Comparison of ENCODE assay signal across 8 mouse cellular contexts in genomic region chr2:91944170-91944950, GRCm38 (mm10). TPM values are rescaled to one million over a fixed set of nuclear protein-coding genes. Genes with fewer than 3 reads are reported as not detected.
DNase-seq lines count a peak whose midpoint lies in the region; ATAC-seq and TF ChIP-seq lines count a peak whose summit lies in the region.

No protein-coding gene starts in this region.

- peaks cover 76% of the 10 kb centered on the region for H3K4me1 ChIP-seq in G1E (ENCODE audit: insufficient read depth, low read depth, low read length)
- peaks cover 48% of the 10 kb centered on the region for H3K4me1 ChIP-seq in forebrain, embryonic 13.5 days

- TF ChIP-seq CTCF in G1E (IDR thresholded peaks at IDR 0.05; ENCODE audit: low read depth, low read length) = peak; percentile 96

- peaks cover 100% of the 10 kb centered on the region for H3K36me3 ChIP-seq in G1E (replicated peaks)
- peaks cover 23% of the 10 kb centered on the region; the same call in 1 of the 2 replicates for H3K36me3 ChIP-seq in forebrain, embryonic 13.5 days (ENCODE audit: poor library complexity, severe bottlenecking)

- WGBS in forebrain, embryonic 13.5 days = 48% methylated on average over 13 of the region's 13 CpGs

- H3K4me3 ChIP-seq in G1E (ENCODE audit: low read depth, low read length) = peak overlapping the region; percentile 67; the same call in 1 of the 2 replicates
- no peak overlapping the region for H3K4me3 ChIP-seq in forebrain, embryonic 13.5 days

- peak; percentile 74 for DNase-seq in G1E (ENCODE audit: low spot score)
- DNase-seq in cerebellum, adult 11 months = peak; percentile 82
- peak; percentile 88 for DNase-seq in heart, postnatal 4 days
- peak; percentile 79 to 84 for DNase-seq in layer of hippocampus, postnatal 14 days (ENCODE audit: low spot score in 2 of 2)
- peak; percentile 78 for DNase-seq in lung, postnatal 25 days (ENCODE audit: low spot score)
- peak; percentile 76 for DNase-seq in ovary, postnatal 36 days (ENCODE audit: low spot score)
- DNase-seq in thymus, postnatal 4 days = peak; percentile 94

- H3K4me2 ChIP-seq in forebrain, embryonic 13.5 days = no peak overlapping the region

- ATAC-seq in G1E (ENCODE audit: extremely low read depth, insufficient number of reproducible peaks, low FRiP score, poor library complexity, severe bottlenecking) = peak; percentile 31
- ATAC-seq in forebrain, embryonic 13.5 days = peak; percentile 77

- H3K27ac ChIP-seq in forebrain, embryonic 13.5 days = no peak overlapping the region

- no peak overlapping the region for H3K9ac ChIP-seq in forebrain, embryonic 13.5 days

- H3K9me3 ChIP-seq in G1E (replicated peaks) = no peaks in the 10 kb centered on the region
- H3K9me3 ChIP-seq in forebrain, embryonic 13.5 days (replicated peaks) = no peaks in the 10 kb centered on the region

- no peaks in the 10 kb centered on the region for H3K27me3 ChIP-seq in G1E (ENCODE audit: insufficient read depth, low read length)
- H3K27me3 ChIP-seq in forebrain, embryonic 13.5 days = no peaks in the 10 kb centered on the region

RNA-seq across cellular contexts. Expression of gene Gm9821, which starts 1.1 kb away (rescaled TPM):
- total RNA-seq in G1E (2014; fragmentation: Nextera tagmentation) (not detected in 2 replicates), G1E (2017) (1.6 and 1.8 TPM in 2 replicates)
- polyA plus RNA-seq in G1E (2012) = 0.07 and 0.10 TPM in 2 replicates
- 0.18 and 0.41 TPM in 2 replicates for polyA plus RNA-seq in forebrain, embryonic 13.5 days (2015; fragmentation: Nextera tagmentation; extraction: Ambion mirVana)
- not detected for total RNA-seq in heart, postnatal 4 days (2021)
- total RNA-seq in layer of hippocampus, postnatal 14 days (2021) = not detected

RNA-seq across cellular contexts. Expression of gene Mdk, which starts 12.3 kb away (rescaled TPM):
- total RNA-seq in G1E (2014; fragmentation: Nextera tagmentation) (4.5 and 4.9 TPM in 2 replicates), G1E (2017) (0.76 and 0.81 TPM in 2 replicates)
- polyA plus RNA-seq in G1E (2012) = 5.5 and 5.8 TPM in 2 replicates
- 609 and 621 TPM in 2 replicates for polyA plus RNA-seq in forebrain, embryonic 13.5 days (2015; fragmentation: Nextera tagmentation; extraction: Ambion mirVana)
- total RNA-seq in heart, postnatal 4 days (2021) = 100 to 1,000 TPM; 102 to 110 TPM
- 10 to 100 TPM; 39.5 to 40.9 TPM for total RNA-seq in layer of hippocampus, postnatal 14 days (2021)

RNA-seq across cellular contexts. Expression of gene Chrm4, which starts 17.3 kb away (rescaled TPM):
- 0.60 TPM in 1 of 2 replicates, not detected in the other for total RNA-seq in G1E (2014; fragmentation: Nextera tagmentation)
- 0.11 and 0.23 TPM in 2 replicates for total RNA-seq in G1E (2017)
- polyA plus RNA-seq in G1E (2012) = 0.04 TPM in 1 of 2 replicates, not detected in the other
- polyA plus RNA-seq in forebrain, embryonic 13.5 days (2015; fragmentation: Nextera tagmentation; extraction: Ambion mirVana) = 0.83 and 0.88 TPM in 2 replicates
- not detected for total RNA-seq in heart, postnatal 4 days (2021)
- 10 to 100 TPM; 15.1 to 21.2 TPM for total RNA-seq in layer of hippocampus, postnatal 14 days (2021)

RNA-seq across cellular contexts. Expression of gene Dgkz, which starts 31.3 kb away (rescaled TPM):
- total RNA-seq in G1E (2014; fragmentation: Nextera tagmentation) (290 and 308 TPM in 2 replicates), G1E (2017) (115 and 146 TPM in 2 replicates)
- 403 and 416 TPM in 2 replicates for polyA plus RNA-seq in G1E (2012)
- 18.5 and 23.1 TPM in 2 replicates for polyA plus RNA-seq in forebrain, embryonic 13.5 days (2015; fragmentation: Nextera tagmentation; extraction: Ambion mirVana)
- 10 to 100 TPM; 76.6 to 80.9 TPM for total RNA-seq in heart, postnatal 4 days (2021)
- 100 to 1,000 TPM; 391 to 416 TPM for total RNA-seq in layer of hippocampus, postnatal 14 days (2021)

Comparison
In these comparisons a context has a peak if more than half of its experiments do, and no peak if none do; other contexts are left out.
1. RNA of gene Mdk, which starts 12.3 kb away (total RNA-seq): 102 to 110 TPM in heart, postnatal 4 days and 39.5 to 40.9 TPM in layer of hippocampus, postnatal 14 days; 0.76 to 4.9 TPM in G1E; every median in the first group is over 4 times any median in the second.
2. RNA of gene Chrm4, which starts 17.3 kb away (total RNA-seq): 15.1 to 21.2 TPM in layer of hippocampus, postnatal 14 days; 0.11 to 0.60 TPM in G1E and not detected in heart, postnatal 4 days; every median in the first group is over 10 times any median in the second.
3. Peak in every context shown above with its lines, with median percentiles within 50 percentile points of each other: DNase-seq.